Mouse (Mus musculus) liver, postnatal 0 days (tissue): ENCODE data around the gene Cdk6.

ENCODE experiments used
- CTCF ChIP-seq: sonication (generic); IDR thresholded peaks from 2 replicates; pipeline ENCODE4 v1.5.1; 2016; ENCODE audit warnings: antibody characterized with exemption, low read depth
- EP300 ChIP-seq: IDR thresholded peaks from 2 replicates; pipeline ENCODE4 v1.6.1; 2016; ENCODE audit warnings: antibody characterized with exemption, low read depth, mild to moderate bottlenecking

- TF ChIP-seq CTCF (no peak), EP300 (no peak)
Observed at GRCm38 (mm10) chr5:3529585-3530189, 188.4 kb downstream of the Cdk6 start.
